Mouse (Mus musculus) erythroblast, adult 5-6 weeks (primary cell): Measurements from ENCODE around the gene Btbd11. TPM values are rescaled to one million over a fixed set of nuclear protein-coding genes. Genes with fewer than 3 reads are reported as not detected.

Source experiments
- ATAC-seq: replicated peaks from 2 replicates; pipeline ENCODE4 v1.8.0; 2016; ENCODE audit warnings: moderate number of reproducible peaks, mild to moderate bottlenecking, moderate TSS enrichment, inconsistent platforms; ENCODE audit not compliant: poor library complexity, low FRiP score, severe bottlenecking
- total RNA-seq, 2 experiments: library from RNA; stranded (forward) in 1 of 2; stranded (reverse) in 1 of 2; fragments of 150-400 nt in 1 of 2; fragments of 200-764, 138-1000 nt in 1 of 2; gene quantifications; 2 replicates each; pipeline versions ENCODE4 v1.2.3 to v1.2.4; 2015 to 2017; ENCODE audit warnings: low replicate concordance in 2 of 2

Gene Btbd11
- total RNA-seq, 2 experiments from 2014 or later = 0.38 to 0.85 TPM

DNA sequence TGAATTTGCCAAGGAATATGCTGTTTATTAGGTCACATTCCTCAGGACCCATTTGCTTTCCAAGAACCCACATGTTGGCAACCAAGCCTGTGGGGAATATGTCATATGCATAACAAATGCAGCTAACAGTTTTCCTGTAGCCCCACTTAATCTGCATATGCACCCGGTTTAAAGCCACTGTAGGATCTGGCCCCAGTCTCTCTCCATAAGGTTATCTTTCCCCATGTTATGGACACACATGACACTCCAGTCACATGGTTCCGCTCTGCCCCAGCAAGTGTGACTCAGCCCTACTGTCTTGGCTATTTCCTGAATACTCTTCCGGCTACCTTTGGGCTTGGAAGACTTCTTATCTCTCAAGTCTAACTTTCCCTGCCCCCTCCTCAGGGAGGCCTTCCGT, 86.7 kb downstream of the Btbd11 start:
- ATAC-seq = no peak

DNA sequence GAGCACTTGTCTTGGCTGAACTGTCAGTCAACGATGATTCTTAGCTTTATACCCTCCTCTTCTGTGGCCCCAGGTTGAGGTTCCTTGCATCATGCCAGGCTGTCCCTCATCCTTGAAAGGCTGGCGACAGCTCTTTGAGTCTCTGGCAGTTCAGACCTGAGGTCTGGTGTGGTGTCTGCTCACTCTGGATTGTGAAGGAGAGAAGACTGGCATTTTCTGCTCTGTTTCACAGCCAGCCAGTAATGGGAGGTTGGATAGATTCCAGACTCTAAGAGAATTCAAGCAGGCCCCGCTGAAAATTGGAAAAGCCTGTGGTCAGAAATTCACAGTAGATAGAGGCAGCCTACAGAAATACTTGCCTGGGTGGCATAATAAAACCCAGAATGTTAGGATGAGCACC, 87.3 kb downstream of the Btbd11 start:
- ATAC-seq = no peak

DNA sequence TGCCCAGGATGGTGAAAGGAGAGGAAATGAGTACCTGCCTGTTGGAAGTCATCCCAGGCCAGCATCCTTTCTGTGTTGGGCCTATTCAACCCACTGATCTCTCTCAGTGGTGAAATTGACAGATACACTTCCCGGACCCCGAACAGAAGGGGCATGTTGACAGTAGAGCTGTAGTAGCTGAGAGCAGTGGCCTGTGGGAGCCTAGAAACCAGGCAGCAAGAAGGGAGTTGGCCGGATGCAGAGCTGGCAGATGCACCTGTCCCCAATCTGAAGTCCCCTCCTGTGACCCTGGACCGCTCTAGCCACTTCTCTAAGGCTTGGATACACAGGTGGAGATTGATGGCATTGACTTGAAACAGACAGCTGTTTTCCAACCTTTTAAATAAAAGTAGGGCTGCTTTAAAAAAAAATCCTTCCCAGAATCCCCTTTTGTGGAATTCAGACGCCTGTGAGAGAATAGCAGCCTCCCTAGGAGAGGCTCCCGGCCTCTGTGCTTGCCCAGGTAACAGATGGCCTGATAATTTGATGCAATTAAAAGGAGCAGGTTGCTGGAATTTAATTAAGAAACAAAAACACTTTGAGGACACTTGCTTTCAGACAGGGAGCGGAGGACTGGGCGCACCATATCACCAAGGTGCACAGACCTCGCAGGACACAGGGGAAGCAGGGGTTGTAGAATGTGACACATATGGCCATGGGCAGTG, 89.2 kb downstream of the Btbd11 start:
- no peak for ATAC-seq

DNA sequence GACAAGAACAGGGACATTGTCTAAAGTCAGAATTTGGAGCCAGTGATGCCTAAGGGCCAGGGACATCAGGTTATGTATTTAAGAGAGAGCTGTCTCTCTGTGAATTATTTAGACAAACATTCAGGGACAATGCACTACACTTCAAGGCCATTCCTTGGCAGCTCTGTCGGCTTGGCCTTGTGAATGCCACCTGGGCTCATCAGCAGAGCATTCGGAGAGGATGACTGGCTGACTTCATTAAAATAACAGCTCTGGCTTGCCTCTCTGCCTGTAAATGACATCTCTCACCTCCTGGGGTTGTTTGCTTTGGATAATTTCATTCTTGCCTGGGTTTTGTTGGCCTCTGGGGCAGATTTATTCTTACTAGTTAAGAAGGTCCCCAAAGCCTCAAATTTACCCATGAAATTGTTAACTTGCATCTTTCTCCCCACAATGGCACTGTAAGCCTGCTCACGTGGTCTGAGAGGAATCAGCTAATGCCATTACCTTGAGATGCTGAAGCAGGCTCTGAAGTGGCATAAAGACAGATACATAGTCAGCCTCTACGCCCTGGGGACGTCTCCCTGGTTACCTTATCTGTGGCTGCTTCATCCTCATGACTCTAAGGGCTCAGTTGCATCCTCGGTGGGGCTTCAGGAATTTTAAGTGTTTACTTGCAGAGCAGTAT, 93.5 kb downstream of the Btbd11 start:
- no peak for ATAC-seq

DNA sequence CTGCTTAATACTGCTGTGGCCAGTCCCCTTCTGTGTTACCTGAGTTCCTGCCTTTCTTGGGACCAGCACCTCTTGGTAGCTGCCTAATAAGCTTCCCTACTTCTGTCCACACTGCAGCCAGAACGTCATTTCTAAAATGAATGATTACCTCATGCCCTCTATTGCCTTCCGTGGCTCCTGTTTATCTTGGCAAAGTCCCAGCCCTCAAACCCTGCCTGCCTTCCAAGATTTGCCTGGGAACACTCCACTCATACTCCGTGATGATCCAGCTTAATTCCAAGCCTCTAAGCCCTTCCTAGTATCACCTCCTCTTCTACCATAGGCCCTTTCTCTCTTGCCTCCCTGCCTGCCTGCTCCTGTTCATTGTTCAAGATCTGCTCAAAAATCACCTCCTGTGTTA, 94.5 kb downstream of the Btbd11 start:
- no peak for ATAC-seq

DNA sequence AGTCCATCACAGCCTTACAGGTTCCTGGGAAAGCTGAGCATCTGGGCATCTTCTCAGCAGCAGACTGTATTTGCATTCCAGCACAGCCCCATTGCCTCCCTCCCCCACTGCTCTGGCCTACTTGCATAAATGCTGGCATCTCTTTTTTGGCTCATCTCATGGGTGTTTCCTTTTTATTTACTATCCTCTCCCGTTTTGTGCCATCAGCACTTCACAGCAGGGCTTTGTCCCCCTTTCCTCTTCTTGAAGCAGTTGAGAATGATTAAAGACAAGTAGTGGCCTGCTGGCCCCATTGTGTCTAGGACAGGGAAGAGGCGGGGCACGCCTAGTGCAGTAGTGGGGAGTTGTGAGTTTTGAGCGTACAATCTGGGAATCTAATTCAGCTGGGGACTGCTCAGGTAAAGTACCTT, 95.5 kb downstream of the Btbd11 start:
- no peak for ATAC-seq

DNA sequence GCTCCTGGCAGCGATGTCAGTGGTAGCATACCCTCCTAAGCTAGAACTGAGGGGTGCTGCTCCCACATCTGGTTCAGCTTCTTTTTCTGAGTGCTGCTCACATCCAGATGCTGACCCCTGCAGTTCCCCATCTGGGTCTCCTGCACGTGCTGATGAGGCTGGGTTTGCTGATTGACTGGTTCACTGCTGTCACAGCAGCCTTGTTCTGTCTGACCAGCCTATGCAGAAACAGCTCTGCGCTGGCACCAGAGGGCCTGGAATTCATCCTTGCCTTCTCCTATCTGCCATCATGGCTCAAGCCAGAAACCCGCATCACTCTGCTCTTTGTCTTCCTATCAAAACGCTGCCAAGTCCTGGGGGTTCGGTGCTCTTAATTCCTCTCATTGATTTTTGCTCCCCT, 95.9 kb downstream of the Btbd11 start:
- ATAC-seq = no peak

DNA sequence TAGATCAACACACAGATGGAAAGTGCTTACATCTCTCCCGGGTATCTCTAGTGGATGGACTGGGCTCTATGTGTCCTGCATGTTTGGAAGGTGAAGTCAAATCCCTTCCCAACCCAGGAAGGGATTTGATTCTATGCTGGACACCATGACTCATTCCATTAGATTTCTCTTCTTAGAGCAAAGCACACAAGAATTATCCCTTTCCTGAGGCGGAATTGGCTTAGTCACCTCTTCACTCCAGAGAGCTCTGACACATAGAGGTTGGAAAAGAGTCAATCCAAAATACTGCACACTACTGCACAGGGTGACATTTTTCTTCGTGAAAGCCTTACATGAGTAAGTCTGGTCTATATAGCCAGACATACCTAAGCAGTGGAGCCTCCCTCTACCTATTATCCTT, 99.8 kb downstream of the Btbd11 start:
- ATAC-seq = no peak

DNA sequence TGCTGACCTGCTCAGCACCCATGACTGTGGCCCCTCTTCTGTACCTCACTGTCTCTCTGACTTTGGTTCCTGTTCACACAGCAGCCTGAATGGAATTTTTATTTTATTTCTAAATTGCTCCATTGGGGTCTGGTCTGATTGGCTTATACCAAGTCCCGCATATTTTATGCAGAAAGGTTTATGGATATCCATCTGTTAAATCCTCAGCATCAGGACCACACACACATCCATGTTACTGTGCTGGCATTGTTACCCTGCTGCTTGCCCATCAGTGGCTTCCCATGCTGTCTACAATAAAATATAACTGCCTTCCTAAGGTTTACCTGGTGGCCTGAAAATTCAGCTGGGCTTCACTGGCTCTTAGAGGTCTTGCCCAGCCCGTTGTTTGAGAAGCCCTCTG, 106.0 kb downstream of the Btbd11 start:
- no peak for ATAC-seq

DNA sequence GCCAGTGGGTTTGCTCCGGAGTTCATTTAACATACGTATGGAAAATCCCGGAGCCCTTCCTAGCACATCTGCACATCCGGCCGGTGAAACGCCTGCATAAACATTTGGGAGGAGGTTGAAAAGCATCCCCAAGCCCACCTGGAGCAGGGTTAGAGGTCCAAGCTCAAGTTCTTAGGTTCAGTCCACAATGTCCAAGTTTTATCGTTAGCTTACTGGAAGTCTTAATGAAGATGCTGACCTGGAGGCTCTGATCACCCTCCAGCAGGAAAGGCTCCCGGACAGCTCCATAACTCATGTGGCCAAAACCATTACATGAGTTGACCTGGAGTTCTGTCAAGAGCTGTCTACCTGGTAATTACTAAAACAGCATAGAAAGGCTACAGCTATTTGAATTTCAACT, 109.7 kb downstream of the Btbd11 start:
- no peak for ATAC-seq

DNA sequence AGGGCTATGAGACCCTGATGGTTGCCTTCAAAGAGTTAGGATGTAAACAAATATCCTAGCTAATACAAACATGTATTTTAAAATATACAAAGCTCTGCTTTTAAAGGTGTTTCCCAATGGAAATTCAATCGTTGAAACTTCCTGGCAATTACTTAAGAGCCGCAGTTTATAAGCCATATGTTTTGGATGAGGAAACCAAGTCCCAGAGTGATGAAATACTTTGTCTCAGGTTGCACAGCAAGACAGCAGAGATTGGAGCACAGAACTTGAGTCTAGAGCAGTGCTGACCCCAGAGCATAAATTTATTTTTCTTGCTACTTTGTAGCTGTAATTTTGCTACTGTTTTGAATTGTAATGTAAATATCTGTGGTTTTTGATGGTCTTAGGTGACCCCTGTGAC, 110.4 kb downstream of the Btbd11 start:
- ATAC-seq = no peak

DNA sequence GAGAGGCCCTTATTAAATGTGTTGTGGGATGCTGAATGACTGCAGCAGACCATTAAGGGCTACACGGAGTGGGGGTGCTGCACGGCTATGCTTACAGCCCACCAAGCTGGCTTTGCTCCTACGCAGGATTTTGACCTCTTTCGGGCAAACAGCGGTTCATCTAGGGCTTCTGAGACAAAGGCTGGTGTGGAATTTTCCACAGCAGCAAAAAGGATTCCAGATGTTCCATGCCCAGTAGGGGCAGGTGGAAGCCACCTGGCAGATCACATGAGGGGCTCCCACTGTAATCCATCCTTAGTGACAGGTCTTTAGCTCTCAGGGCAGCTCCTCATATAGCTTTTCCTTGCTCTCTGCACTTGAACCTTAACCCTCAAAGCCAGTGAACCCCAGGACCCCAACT, 111.3 kb downstream of the Btbd11 start:
- ATAC-seq = no peak

DNA sequence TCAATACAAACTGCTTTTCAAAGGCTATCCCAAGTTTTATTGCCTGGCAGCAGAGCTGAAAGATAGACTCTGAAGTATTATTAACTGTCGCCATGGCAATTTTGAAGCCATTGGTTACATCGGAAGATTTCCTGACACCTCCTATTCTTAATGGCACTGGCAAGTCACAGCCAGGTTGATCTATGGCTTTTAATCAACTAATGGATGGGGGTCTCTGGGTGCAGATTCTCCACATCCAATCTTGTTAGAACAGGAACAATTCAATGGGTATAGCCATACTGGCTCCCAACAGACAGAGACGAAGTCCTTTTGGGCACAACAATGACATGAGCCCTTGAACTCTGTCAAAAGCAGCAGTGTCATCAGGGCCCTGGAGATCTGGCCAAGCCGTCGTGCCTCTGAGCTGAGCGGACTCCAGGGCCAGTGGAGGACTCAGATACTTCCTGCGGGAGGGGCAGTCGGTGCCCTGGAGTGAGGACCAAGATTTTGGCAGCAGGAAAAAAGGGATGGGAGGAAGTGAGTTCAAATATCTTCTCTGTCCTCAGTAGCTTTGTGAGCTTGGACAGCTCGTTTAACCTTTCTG, 114.0 kb downstream of the Btbd11 start:
- ATAC-seq = no peak

DNA sequence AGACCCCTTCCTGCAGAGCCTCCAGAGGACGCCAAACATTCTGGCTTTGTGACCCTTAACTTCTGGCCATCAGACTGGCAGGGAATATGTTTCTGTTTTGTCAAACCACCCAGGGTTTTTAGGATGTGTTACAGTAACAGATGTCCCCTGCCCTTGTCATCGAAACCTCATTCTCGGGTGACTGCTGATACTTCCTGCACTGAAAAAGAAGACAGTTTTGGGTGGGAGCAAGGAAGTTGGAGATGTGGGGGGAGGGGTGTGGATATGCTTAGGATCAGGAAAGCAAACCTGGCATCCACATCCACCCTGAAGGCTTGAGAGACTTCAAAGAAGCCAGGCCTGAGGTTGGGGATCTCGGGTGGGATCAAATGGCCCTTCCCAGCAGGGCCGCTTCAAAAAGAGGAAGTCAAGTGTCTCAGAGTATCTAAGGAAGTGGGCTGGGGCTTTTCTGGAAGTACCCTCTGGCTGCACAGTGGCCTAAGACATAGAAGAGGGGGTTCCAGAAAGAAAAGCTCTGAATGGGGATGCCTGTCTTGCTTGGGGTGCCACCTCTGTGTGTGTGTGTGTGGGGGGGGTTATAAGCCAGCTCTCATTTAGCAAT, 115.5 kb downstream of the Btbd11 start:
- no peak for ATAC-seq

DNA sequence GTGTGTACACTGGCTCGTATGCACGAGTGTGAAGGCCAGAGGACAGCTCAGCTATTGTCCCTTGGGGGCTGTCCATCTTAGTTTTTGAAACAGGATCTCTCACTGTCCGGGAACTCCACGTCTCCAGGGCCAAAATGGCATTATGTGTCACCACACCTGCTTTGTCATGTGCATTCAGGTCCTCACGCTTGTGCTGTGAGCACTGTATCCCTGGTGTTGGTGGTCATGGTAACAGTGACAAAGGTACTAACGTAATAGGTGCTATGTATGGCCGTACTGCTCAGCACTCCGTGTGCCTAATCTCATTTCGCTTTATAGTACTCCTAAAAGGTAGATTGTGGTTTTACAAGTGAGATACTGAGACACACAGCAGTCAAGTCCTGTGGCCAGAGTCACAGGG, 116.0 kb downstream of the Btbd11 start:
- ATAC-seq = no peak

DNA sequence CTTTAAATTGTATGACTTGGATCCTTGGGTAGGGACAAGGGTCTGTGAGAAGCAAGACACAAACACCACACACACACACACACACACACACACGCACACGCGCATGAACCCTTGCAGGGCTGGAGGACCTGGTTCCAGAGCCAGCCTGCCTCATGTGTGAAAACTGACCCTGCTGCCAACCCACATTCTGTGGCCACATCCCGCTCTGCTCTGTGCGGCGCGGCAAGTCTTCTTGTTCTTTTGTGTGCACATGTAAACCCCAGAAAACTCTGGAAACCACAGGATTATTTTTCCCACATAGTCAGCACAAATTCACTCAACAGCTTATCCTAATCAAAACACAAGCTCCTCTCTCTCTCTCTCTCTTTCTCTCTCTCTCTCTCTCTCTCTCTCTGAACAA, 116.8 kb downstream of the Btbd11 start:
- ATAC-seq = no peak

DNA sequence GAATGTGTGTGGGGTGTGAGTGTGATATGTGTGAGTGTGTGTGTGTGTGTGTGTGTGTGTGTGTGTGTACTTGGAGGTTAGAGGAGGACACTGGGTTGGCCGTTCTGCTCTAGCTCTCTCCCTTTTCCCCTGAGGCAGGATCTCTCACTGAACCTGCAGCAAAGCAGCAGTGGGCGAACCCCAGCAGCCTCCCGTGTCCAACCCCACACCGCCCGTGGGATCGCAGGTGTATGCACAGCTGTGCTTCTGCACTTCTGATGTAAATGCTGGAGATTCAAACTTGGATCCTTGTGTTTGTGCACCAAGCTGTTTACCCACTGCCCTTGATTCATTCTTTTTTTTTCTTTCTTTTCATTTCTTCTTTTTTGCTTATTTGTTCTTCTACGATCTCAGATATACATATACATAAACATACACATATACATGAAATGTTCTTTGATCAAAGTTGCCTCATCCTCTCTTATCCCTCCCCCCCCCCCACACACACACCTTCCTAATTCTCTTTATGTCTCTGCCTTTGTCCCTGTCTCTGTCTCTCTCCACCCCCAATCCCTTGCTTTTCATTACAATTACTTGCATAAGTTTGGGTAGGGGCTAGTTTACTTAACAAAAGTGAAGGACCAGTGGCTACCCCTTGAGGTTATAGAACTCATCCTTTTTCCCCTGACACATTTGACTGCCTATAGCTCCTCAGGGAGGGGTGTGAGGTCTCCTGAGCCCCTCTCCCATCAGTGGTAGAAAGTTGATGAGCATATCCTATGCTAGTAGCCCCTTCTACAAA, 120.8 kb downstream of the Btbd11 start:
- no peak for ATAC-seq

DNA sequence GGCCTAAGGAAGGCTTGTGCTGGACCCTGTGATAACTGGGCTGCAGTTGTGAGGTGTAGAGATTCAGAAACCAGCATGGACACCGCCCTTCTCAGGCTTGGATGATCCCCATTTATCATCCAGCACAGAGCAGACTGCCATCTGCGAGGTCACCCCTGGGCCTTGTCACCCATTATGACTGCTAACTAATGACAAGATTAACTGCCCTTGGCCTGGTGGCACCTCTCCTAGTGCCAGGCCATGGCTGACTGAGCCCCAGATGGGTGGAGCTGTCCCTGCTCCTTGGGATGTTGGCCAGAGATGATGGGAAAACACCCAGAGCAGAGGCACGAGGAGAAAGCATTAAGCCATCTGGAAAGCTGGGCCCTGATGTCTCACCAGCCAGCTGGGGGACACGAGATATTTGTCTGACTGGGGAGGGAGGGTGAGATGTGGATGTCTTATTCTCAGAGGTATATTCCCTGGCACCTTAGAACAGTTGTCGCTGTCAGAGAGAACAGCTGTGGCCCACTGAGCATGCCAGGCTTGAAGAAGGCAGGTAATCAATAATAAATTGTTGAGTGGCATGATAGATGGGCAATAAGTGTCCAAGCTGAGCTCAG, 121.7 kb downstream of the Btbd11 start:
- no peak for ATAC-seq

DNA sequence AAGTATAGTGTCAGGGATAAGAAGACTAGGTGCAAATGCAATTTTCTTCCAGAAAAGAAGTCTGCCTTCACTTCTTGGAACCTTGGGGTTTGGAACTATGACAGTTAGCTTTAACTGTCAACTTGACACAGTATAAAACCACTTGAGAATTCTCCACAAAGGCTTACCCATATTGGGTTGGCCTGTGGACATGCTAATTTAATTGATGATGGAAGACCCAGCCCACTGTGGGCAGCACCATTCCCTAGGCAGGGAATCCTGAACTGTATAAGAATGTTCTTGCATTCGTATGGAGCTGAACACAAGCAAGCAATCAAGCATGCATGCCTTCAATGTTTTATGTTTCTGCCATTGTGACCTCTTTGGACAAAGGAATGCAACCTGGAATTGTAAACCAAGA, 122.4 kb downstream of the Btbd11 start:
- no peak for ATAC-seq

DNA sequence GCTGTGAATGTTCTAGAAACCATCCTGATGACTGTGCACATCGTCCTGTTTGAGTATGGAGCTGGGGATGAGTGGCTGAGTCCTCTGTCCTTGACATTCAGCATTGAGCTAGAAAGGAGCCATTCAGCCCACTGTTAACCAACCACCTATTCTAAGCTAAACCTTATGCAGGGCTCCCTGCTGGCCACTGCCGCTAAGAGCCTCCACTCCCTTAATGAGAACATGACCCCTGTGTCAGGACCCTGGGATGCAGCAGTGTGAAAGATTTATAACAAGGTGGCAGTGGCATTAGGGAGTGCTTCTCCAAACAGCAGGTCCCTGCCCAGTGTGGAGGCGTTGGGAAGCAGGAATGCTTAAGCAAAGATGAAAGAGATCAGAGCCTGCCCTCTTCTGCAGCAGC, 123.7 kb downstream of the Btbd11 start:
- no peak for ATAC-seq
